Mouse (Mus musculus) kidney, embryonic 16.5 days (tissue): ENCODE data around the gene Rcor2. TPM values are rescaled to one million over a fixed set of nuclear protein-coding genes. Genes with fewer than 3 reads are reported as not detected.

Experiments used
- ATAC-seq: fragments of 200-750 bp; cut with Nextera tagmentation; 2 replicates; pipeline ENCODE4 v1.8.0; 2017; ENCODE audit warnings: moderate TSS enrichment; ENCODE audit not compliant: low FRiP score, low TSS enrichment
- H3K27ac ChIP-seq: fragments of 300-500 bp; sonication (generic); 2 replicates; pipeline ENCODE4 v1.5.1; 2014; ENCODE audit warnings: low read length
- H3K27me3 ChIP-seq: fragments of 300-500 bp; sonication (generic); 2 replicates; pipeline ENCODE4 v1.6.1; 2014; ENCODE audit warnings: low read length, control low read depth, mixed read lengths; ENCODE audit not compliant: insufficient read depth
- H3K36me3 ChIP-seq: fragments of 300-500 bp; sonication (generic); 2 replicates; pipeline ENCODE4 v1.6.1; 2014; ENCODE audit warnings: low read length, control low read depth, mixed read lengths; ENCODE audit not compliant: insufficient read depth
- H3K4me1 ChIP-seq: fragments of 300-500 bp; sonication (generic); 2 replicates; pipeline ENCODE4 v1.6.1; 2014; ENCODE audit warnings: low read length, control low read depth, mixed read lengths; ENCODE audit not compliant: insufficient read depth
- H3K4me2 ChIP-seq: fragments of 300-500 bp; sonication (generic); replicated peaks from 2 replicates; pipeline ENCODE4 v1.6.1; 2014; ENCODE audit warnings: low read depth, low read length
- H3K4me3 ChIP-seq: fragments of 300-500 bp; sonication (generic); 2 replicates; pipeline ENCODE4 v1.5.1; 2014; ENCODE audit warnings: mild to moderate bottlenecking, low read length
- H3K9ac ChIP-seq: fragments of 300-500 bp; sonication (generic); replicated peaks from 2 replicates; pipeline ENCODE4 v1.6.1; 2014; ENCODE audit warnings: low read length
- H3K9me3 ChIP-seq: fragments of 300-500 bp; sonication (generic); 2 replicates; pipeline ENCODE4 v1.6.1; 2016; ENCODE audit warnings: low read length, control low read depth
- WGBS: fragments of 180-500 bp; shearing (Covaris S2); extraction: QIAGEN DNeasy Blood & Tissue Kit; methylation state at CpG from one replicate; pipeline ENCODE4 v1.1.7; 2014; 5-methylcytosine and 5-hydroxymethylcytosine counted together
- polyA plus RNA-seq: library from polyadenylated mRNA; unstranded; fragments of >200 nt; fragmentation: Nextera tagmentation; extraction: Ambion mirVana; gene quantifications from 2 replicates; pipeline ENCODE4 v1.2.1, GENCODE M21; 2015

The Rcor2 gene
- polyA plus RNA-seq, 1 experiment from 2014 or later, result 10.8 TPM

GRCm38 (mm10) chr19:7236011-7236410 is 31.1 kb upstream of the Rcor2 start:
- no peak for ATAC-seq
- no peak overlapping the region for H3K4me3 ChIP-seq
- peaks cover 19% of the 10 kb centered on the region for H3K4me1 ChIP-seq
- no peak overlapping the region for H3K4me2 ChIP-seq
- no peaks in the 10 kb centered on the region for H3K9me3 ChIP-seq
- peaks cover 19% of the 10 kb centered on the region; the same call in 1 of the 2 replicates for H3K36me3 ChIP-seq
- WGBS, result 80% methylated on average over 2 of the region's 2 CpGs
- 0 out of 2 replicates have a peak overlapping the region, but pooled peaks have one; percentile 7 for H3K9ac ChIP-seq
- H3K27ac ChIP-seq, result no peak overlapping the region
- no peaks in the 10 kb centered on the region for H3K27me3 ChIP-seq

GRCm38 (mm10) chr19:7236742-7237141 is 30.4 kb upstream of the Rcor2 start:
- H3K36me3 ChIP-seq, result peaks cover 13% of the 10 kb centered on the region; the same call in 1 of the 2 replicates
- no peak overlapping the region for H3K9ac ChIP-seq
- H3K4me2 ChIP-seq, result no peak overlapping the region
- ATAC-seq, result no peak
- H3K27me3 ChIP-seq, result no peaks in the 10 kb centered on the region
- peaks cover 24% of the 10 kb centered on the region for H3K4me1 ChIP-seq
- no peak overlapping the region for H3K4me3 ChIP-seq
- H3K9me3 ChIP-seq, result no peaks in the 10 kb centered on the region
- H3K27ac ChIP-seq, result no peak overlapping the region
- 89% methylated on average over 4 of the region's 4 CpGs for WGBS

- peak overlapping the region; percentile 73 for H3K4me2 ChIP-seq
- no peaks in the 10 kb centered on the region for H3K9me3 ChIP-seq
- H3K27ac ChIP-seq, result no peak overlapping the region
- 0 out of 2 replicates have a peak, but pooled peaks cover 7% of the 10 kb centered on the region for H3K36me3 ChIP-seq
- peak overlapping the region; percentile 76 for H3K4me3 ChIP-seq
- H3K27me3 ChIP-seq, result no peaks in the 10 kb centered on the region
- ATAC-seq, result no peak
- no peak overlapping the region; the same call in 1 of the 2 replicates for H3K9ac ChIP-seq
- H3K4me1 ChIP-seq, result peaks cover 24% of the 10 kb centered on the region
- WGBS, result 83% methylated on average over 3 of the region's 3 CpGs
Observed at GRCm38 (mm10) chr19:7239574-7239973, 27.6 kb upstream of the Rcor2 start.

- 0 out of 2 replicates have a peak, but pooled peaks cover 7% of the 10 kb centered on the region for H3K36me3 ChIP-seq
- 1% methylated on average over 13 of the region's 13 CpGs for WGBS
- peak; percentile 13 for ATAC-seq
Observed at GRCm38 (mm10) chr19:7240291-7240690, 26.8 kb upstream of the Rcor2 start.

GRCm38 (mm10) chr19:7240782-7241690 is 26.1 kb upstream of the Rcor2 start, which contains the start of gene Naa40:
Gene Naa40 (minus strand): TSS chr19:7241183.
- Histone ChIP-seq H3K4me1 (peaks cover 23% of the 10 kb centered on the region), H3K9me3 (no peaks in the 10 kb centered on the region), H3K9ac (peak within 1 kb of the TSS; percentile 81), H3K36me3 (0 out of 2 replicates have a peak, but pooled peaks cover 7% of the 10 kb centered on the region), H3K4me3 (peak within 1 kb of the TSS; percentile 76), H3K4me2 (peak within 1 kb of the TSS; percentile 73), H3K27ac (peak within 1 kb of the TSS; percentile 88), H3K27me3 (no peaks in the 10 kb centered on the region)
- ATAC-seq, result peak; percentile 97
- under 1% methylated on average over 80 of the region's 80 CpGs for WGBS

More at GRCm38 (mm10) chr19:7240291-7240690, 26.8 kb upstream of the Rcor2 start:
- H3K4me3 ChIP-seq, result peak overlapping the region; percentile 76
- no peaks in the 10 kb centered on the region for H3K27me3 ChIP-seq
- H3K27ac ChIP-seq, result peak overlapping the region; percentile 88
- peak overlapping the region; percentile 81 for H3K9ac ChIP-seq
- H3K4me2 ChIP-seq, result peak overlapping the region; percentile 73
- peaks cover 24% of the 10 kb centered on the region for H3K4me1 ChIP-seq
- no peaks in the 10 kb centered on the region for H3K9me3 ChIP-seq

- Histone ChIP-seq H3K27me3 (no peaks in the 10 kb centered on the region), H3K4me1 (peaks cover 5% of the 10 kb centered on the region), H3K27ac (no peak overlapping the region), H3K36me3 (no peaks in the 10 kb centered on the region), H3K4me3 (no peak overlapping the region), H3K4me2 (no peak overlapping the region), H3K9ac (no peak overlapping the region), H3K9me3 (no peaks in the 10 kb centered on the region)
- WGBS, result 71% methylated on average over 3 of the region's 3 CpGs
- ATAC-seq, result no peak
Observed at GRCm38 (mm10) chr19:7246021-7246420, 21.1 kb upstream of the Rcor2 start.

- no peak for ATAC-seq
- Histone ChIP-seq H3K9me3 (no peaks in the 10 kb centered on the region), H3K4me3 (no peak overlapping the region), H3K27ac (no peak overlapping the region), H3K36me3 (no peaks in the 10 kb centered on the region), H3K4me1 (no peaks in the 10 kb centered on the region), H3K4me2 (no peak overlapping the region), H3K27me3 (no peaks in the 10 kb centered on the region), H3K9ac (no peak overlapping the region)
- WGBS, result 74% methylated on average over 5 of the region's 5 CpGs
Observed at GRCm38 (mm10) chr19:7257881-7258280, 9.2 kb upstream of the Rcor2 start.

GRCm38 (mm10) chr19:7261476-7261875 is 5.6 kb upstream of the Rcor2 start:
- ATAC-seq, result no peak
- H3K27ac ChIP-seq, result no peak overlapping the region
- 92% methylated on average over 1 of the region's 1 CpGs for WGBS

GRCm38 (mm10) chr19:7261964-7262363 is 5.2 kb upstream of the Rcor2 start:
- no peak for ATAC-seq
- no peak overlapping the region for H3K4me3 ChIP-seq
- H3K4me1 ChIP-seq, result peaks cover 29% of the 10 kb centered on the region
- H3K9ac ChIP-seq, result no peak overlapping the region
- no peaks in the 10 kb centered on the region for H3K27me3 ChIP-seq
- no peak overlapping the region for H3K27ac ChIP-seq
- H3K36me3 ChIP-seq, result no peaks in the 10 kb centered on the region
- H3K9me3 ChIP-seq, result no peaks in the 10 kb centered on the region
- WGBS, result 96% methylated on average over 3 of the region's 3 CpGs
- H3K4me2 ChIP-seq, result no peak overlapping the region

More at GRCm38 (mm10) chr19:7261476-7261875, 5.6 kb upstream of the Rcor2 start:
- H3K9me3 ChIP-seq, result no peaks in the 10 kb centered on the region
- H3K36me3 ChIP-seq, result no peaks in the 10 kb centered on the region
- no peak overlapping the region for H3K9ac ChIP-seq
- H3K4me3 ChIP-seq, result no peak overlapping the region
- H3K4me1 ChIP-seq, result peaks cover 24% of the 10 kb centered on the region
- H3K4me2 ChIP-seq, result no peak overlapping the region
- no peaks in the 10 kb centered on the region for H3K27me3 ChIP-seq

- peaks cover 35% of the 10 kb centered on the region for H3K4me1 ChIP-seq
- no peak overlapping the region for H3K27ac ChIP-seq
- no peak overlapping the region for H3K9ac ChIP-seq
- no peak for ATAC-seq
- 100% methylated on average over 1 of the region's 1 CpGs for WGBS
- H3K36me3 ChIP-seq, result no peaks in the 10 kb centered on the region
- no peak overlapping the region for H3K4me3 ChIP-seq
- no peak overlapping the region for H3K4me2 ChIP-seq
- H3K27me3 ChIP-seq, result no peaks in the 10 kb centered on the region
- H3K9me3 ChIP-seq, result no peaks in the 10 kb centered on the region
Observed at GRCm38 (mm10) chr19:7262592-7262991, 4.5 kb upstream of the Rcor2 start.
